In the genomic region with DNA sequence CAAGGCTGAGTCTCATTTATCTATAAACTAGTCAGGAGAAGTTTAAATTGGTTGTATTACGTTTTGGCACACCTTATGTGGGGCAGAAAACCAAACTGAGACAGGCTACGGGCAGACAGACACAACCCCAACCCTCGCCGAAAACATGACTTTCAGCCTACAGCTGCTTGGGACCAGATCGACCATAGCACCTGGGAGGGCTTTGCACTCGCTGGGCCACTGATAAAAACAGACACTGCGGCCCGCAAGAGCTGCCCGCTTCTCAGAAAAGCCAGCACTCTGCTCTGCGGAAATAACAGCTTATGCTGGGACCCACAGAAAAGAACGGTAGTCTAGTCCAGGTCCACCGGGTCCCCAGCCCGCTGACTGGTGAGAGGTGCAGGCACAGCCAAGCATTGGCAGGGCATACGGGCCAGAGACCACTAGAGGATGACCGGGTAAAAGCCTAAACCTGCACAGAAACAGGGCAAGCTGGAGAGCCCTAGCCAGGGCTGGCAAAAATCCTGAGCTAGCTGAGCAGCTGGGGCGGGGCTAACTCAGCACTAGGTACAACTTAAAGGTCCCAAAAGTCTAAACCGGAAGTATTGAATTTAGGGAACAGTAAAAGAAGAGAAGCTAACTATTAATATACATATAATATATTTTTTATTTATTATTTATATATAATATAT, we compare ENCODE assay signal across 13 mouse cellular contexts. TPM values are rescaled to one million over a fixed set of nuclear protein-coding genes. Genes with fewer than 3 reads are reported as not detected.
DNase-seq lines count a peak whose midpoint lies in the region; ATAC-seq and TF ChIP-seq lines count a peak whose summit lies in the region.
"Had no signal": no experiment of that assay in that cellular context is flagged by ENCODE, and none has a peak within 500 bp of the region (broad histone marks: within the 10 kb centered on the region; RNA-seq: fewer than 3 reads in every experiment).

No protein-coding gene starts in this region.

- no peak for DNase-seq in heart, postnatal 0 days (ENCODE audit: low spot score)
- no peak for DNase-seq in heart, adult 2 months
- DNase-seq in G1E (ENCODE audit: low spot score) = peak; percentile 17
- no peak for DNase-seq in lung, postnatal 4 days
- no peak for DNase-seq in right cerebral cortex, postnatal 4 days
- no peak for DNase-seq in cerebellum, adult 2 months
- DNase-seq: left cerebral cortex, postnatal 4 days; thymus, postnatal 4 days had no signal

- no peak for TF ChIP-seq EP300 in heart, postnatal 0 days (IDR thresholded peaks at IDR 0.05; ENCODE audit: low read depth)
- TF ChIP-seq EP300 in heart, adult 2 months (IDR thresholded peaks at IDR 0.05; ENCODE audit: insufficient read depth, low read depth, low read length) = no peak

- H3K4me3 ChIP-seq in heart, postnatal 0 days (ENCODE audit: low read depth, low read length) = no peak overlapping the region
- no peak overlapping the region for H3K4me3 ChIP-seq in heart, adult 2 months
- no peak overlapping the region; the same call in 1 of the 2 replicates for H3K4me3 ChIP-seq in G1E (ENCODE audit: low read depth, low read length)
- peak overlapping the region; percentile 10; the same call in 1 of the 2 replicates for H3K4me3 ChIP-seq in liver, embryonic 16.5 days (ENCODE audit: low read depth, low read length)
- no peak overlapping the region for H3K4me3 ChIP-seq in cerebellum, adult 2 months (replicated peaks; ENCODE audit: insufficient read depth, low read depth, low read length)
- H3K4me3 ChIP-seq: embryonic facial prominence, embryonic 13.5 days had no signal

- 41% methylated on average over 17 of the region's 17 CpGs for WGBS in heart, postnatal 0 days
- 46% methylated on average over 17 of the region's 17 CpGs for whole genome bisulfite sequencing in heart, adult 2 months
- WGBS in liver, embryonic 16.5 days (ENCODE audit: insufficient replicate concordance) = 29% methylated on average over 17 of the region's 17 CpGs
- 34% methylated on average over 17 of the region's 17 CpGs for WGBS in cerebellum, adult 2 months

- no peaks in the 10 kb centered on the region for H3K4me1 ChIP-seq in heart, postnatal 0 days (ENCODE audit: control insufficient read depth, insufficient read depth)
- no peaks in the 10 kb centered on the region for H3K4me1 ChIP-seq in heart, adult 2 months (ENCODE audit: control insufficient read depth, insufficient read depth, low read length)
- 0 out of 2 replicates have a peak, but pooled peaks cover 4% of the 10 kb centered on the region for H3K4me1 ChIP-seq in G1E (ENCODE audit: insufficient read depth, low read depth, low read length)
- no peaks in the 10 kb centered on the region; the same call in none of the 2 replicates for H3K4me1 ChIP-seq in liver, embryonic 16.5 days (ENCODE audit: control insufficient read depth, low read depth, low read length)
- no peaks in the 10 kb centered on the region for H3K4me1 ChIP-seq in cerebellum, adult 2 months (ENCODE audit: control insufficient read depth, insufficient read depth, low read length)
- H3K4me1 ChIP-seq: embryonic facial prominence, embryonic 13.5 days had no signal

- no peak for TF ChIP-seq POLR2A in heart, adult 2 months (IDR thresholded peaks at IDR 0.05; ENCODE audit: insufficient read depth, low read depth, low read length)
- TF ChIP-seq POLR2A in cerebellum, adult 2 months (IDR thresholded peaks at IDR 0.05; ENCODE audit: borderline replicate concordance, insufficient read depth, low read length) = no peak

- H3K4me2 ChIP-seq in heart, postnatal 0 days (ENCODE audit: low read depth, low read length) = peak overlapping the region; percentile 29; the same call in 1 of the 2 replicates
- peak overlapping the region; percentile 26; the same call in 1 of the 2 replicates for H3K4me2 ChIP-seq in liver, embryonic 16.5 days (ENCODE audit: low read depth, low read length)
- H3K4me2 ChIP-seq: embryonic facial prominence, embryonic 13.5 days had no signal

- no peak for TF ChIP-seq CTCF in heart, postnatal 0 days (IDR thresholded peaks at IDR 0.05; ENCODE audit: low read depth)
- no peak for TF ChIP-seq CTCF in heart, adult 2 months (IDR thresholded peaks at IDR 0.05)
- TF ChIP-seq CTCF in G1E (IDR thresholded peaks at IDR 0.05; ENCODE audit: low read depth, low read length) = no peak
- TF ChIP-seq CTCF in cerebellum, adult 2 months (IDR thresholded peaks at IDR 0.05; ENCODE audit: borderline replicate concordance, insufficient read depth, low read depth, low read length) = no peak

- no peaks in the 10 kb centered on the region for H3K79me2 ChIP-seq in heart, adult 2 months (replicated peaks; ENCODE audit: control insufficient read depth, insufficient read depth, low read length)

- no peaks in the 10 kb centered on the region for H3K27me3 ChIP-seq in heart, postnatal 0 days (ENCODE audit: control insufficient read depth, insufficient read depth, low read length)
- no peaks in the 10 kb centered on the region; the same call in 1 of the 2 replicates for H3K27me3 ChIP-seq in heart, adult 2 months (ENCODE audit: control insufficient read depth, insufficient read depth, low read length)
- H3K27me3 ChIP-seq in G1E (ENCODE audit: insufficient read depth, low read length) = peaks cover 28% of the 10 kb centered on the region
- H3K27me3 ChIP-seq in liver, embryonic 16.5 days (ENCODE audit: control insufficient read depth, insufficient read depth, low read depth, low read length) = no peaks in the 10 kb centered on the region
- H3K27me3 ChIP-seq in cerebellum, adult 2 months (ENCODE audit: control insufficient read depth, insufficient read depth, low read length) = no peaks in the 10 kb centered on the region
- H3K27me3 ChIP-seq: embryonic facial prominence, embryonic 13.5 days; Patski had no signal

- no peak for ATAC-seq in heart, postnatal 0 days (ENCODE audit: insufficient read depth, low read depth)
- no peak; the same call in 1 of the 2 replicates for ATAC-seq in G1E (ENCODE audit: extremely low read depth, insufficient number of reproducible peaks, low FRiP score, poor library complexity, severe bottlenecking)
- 0 out of 2 replicates have a peak, but pooled peaks have one; percentile 56 for ATAC-seq in erythroblast, adult 5-6 weeks (replicated peaks; ENCODE audit: low FRiP score, poor library complexity, severe bottlenecking)
- peak; percentile 45; the same call in 1 of the 2 replicates for ATAC-seq in liver, embryonic 16.5 days (ENCODE audit: low read depth)
- ATAC-seq: intestine, embryonic 16.5 days; Patski had no signal

- no peak overlapping the region for H3K27ac ChIP-seq in heart, postnatal 0 days (ENCODE audit: low read depth)
- H3K27ac ChIP-seq in heart, adult 2 months = no peak overlapping the region
- no peak overlapping the region for H3K27ac ChIP-seq in liver, embryonic 16.5 days (ENCODE audit: low read length)
- no peak overlapping the region for H3K27ac ChIP-seq in cerebellum, adult 2 months (ENCODE audit: insufficient read depth, low read length)
- H3K27ac ChIP-seq: embryonic facial prominence, embryonic 13.5 days had no signal

- H3K9ac ChIP-seq in heart, postnatal 0 days (replicated peaks; ENCODE audit: low read depth, low read length) = no peak overlapping the region
- no peak overlapping the region for H3K9ac ChIP-seq in heart, adult 2 months (ENCODE audit: low read depth, low read length)
- H3K9ac ChIP-seq in liver, embryonic 16.5 days (ENCODE audit: low read depth, low read length) = no peak overlapping the region
- H3K9ac ChIP-seq: embryonic facial prominence, embryonic 13.5 days had no signal

- H3K36me3 ChIP-seq in heart, postnatal 0 days (replicated peaks; ENCODE audit: control insufficient read depth, insufficient read depth, low read length) = no peaks in the 10 kb centered on the region
- no peaks in the 10 kb centered on the region for H3K36me3 ChIP-seq in heart, adult 2 months (ENCODE audit: control insufficient read depth, insufficient read depth, low read length)
- H3K36me3 ChIP-seq in G1E (replicated peaks) = no peaks in the 10 kb centered on the region
- no peaks in the 10 kb centered on the region for H3K36me3 ChIP-seq in liver, embryonic 16.5 days (ENCODE audit: control insufficient read depth, insufficient read depth)
- H3K36me3 ChIP-seq: embryonic facial prominence, embryonic 13.5 days had no signal

- intact Hi-C loops in heart, adult 2 months (cut with DNase I) = no loop called here

- H3K9me3 ChIP-seq in heart, postnatal 0 days (replicated peaks; ENCODE audit: control insufficient read depth, low read length) = no peaks in the 10 kb centered on the region
- no peaks in the 10 kb centered on the region for H3K9me3 ChIP-seq in G1E (replicated peaks)
- no peaks in the 10 kb centered on the region for H3K9me3 ChIP-seq in liver, embryonic 16.5 days (replicated peaks; ENCODE audit: control insufficient read depth, low read length)

RNA-seq across cellular contexts. Expression of a gene that starts 12.0 kb away (rescaled TPM):
- 71.7 and 85.6 TPM in 2 replicates for total RNA-seq in heart, postnatal 0 days (2014; rRNA removed; ENCODE audit: low replicate concordance)
- 44.9 and 45.0 TPM in 2 replicates for polyA plus RNA-seq in heart, postnatal 0 days (2015; fragmentation: Nextera tagmentation; extraction: Ambion mirVana)
- 10 to 100 TPM; 63.0 to 77.4 TPM for total RNA-seq in heart, adult 2 months (2021)
- 76.7 and 93.6 TPM in 2 replicates for polyA plus RNA-seq in heart, adult 2 months (2012; rRNA removed)
- total RNA-seq in G1E (2014; fragmentation: Nextera tagmentation) (26.7 and 38.1 TPM in 2 replicates), G1E (2017) (80.5 and 91.1 TPM in 2 replicates)
- 90.4 and 112 TPM in 2 replicates for polyA plus RNA-seq in G1E (2012)
- 8.8 and 9.0 TPM in 2 replicates for total RNA-seq in erythroblast, adult 5-6 weeks (2015; ENCODE audit: low replicate concordance)
- 9.9 and 14.5 TPM in 2 replicates for total RNA-seq in erythroblast, adult 5-6 weeks (2017; ENCODE audit: low replicate concordance)
- polyA plus RNA-seq in liver, embryonic 16.5 days (2015; fragmentation: Nextera tagmentation; extraction: Ambion mirVana) = 46.9 and 53.1 TPM in 2 replicates
- polyA plus RNA-seq in cerebellum, adult 2 months (2012; rRNA removed) = 86.2 and 98.1 TPM in 2 replicates

RNA-seq across cellular contexts. Expression of a gene that starts 25.4 kb away (rescaled TPM):
- 6.7 and 11.6 TPM in 2 replicates for total RNA-seq in heart, postnatal 0 days (2014; rRNA removed; ENCODE audit: low replicate concordance)
- polyA plus RNA-seq in heart, postnatal 0 days (2015; fragmentation: Nextera tagmentation; extraction: Ambion mirVana) = 37.8 and 40.0 TPM in 2 replicates
- total RNA-seq in heart, adult 2 months (2021) = 10 to 100 TPM; 18.2 to 23.9 TPM
- 23.0 and 27.6 TPM in 2 replicates for polyA plus RNA-seq in heart, adult 2 months (2012; rRNA removed)
- total RNA-seq in G1E (2014; fragmentation: Nextera tagmentation) (21.1 and 29.4 TPM in 2 replicates), G1E (2017) (6.3 and 6.7 TPM in 2 replicates)
- polyA plus RNA-seq in G1E (2012) = 9.8 and 15.5 TPM in 2 replicates
- total RNA-seq in erythroblast, adult 5-6 weeks (2015; ENCODE audit: low replicate concordance) = 9.6 and 9.8 TPM in 2 replicates
- 0.28 and 5.1 TPM in 2 replicates for total RNA-seq in erythroblast, adult 5-6 weeks (2017; ENCODE audit: low replicate concordance)
- polyA plus RNA-seq in liver, embryonic 16.5 days (2015; fragmentation: Nextera tagmentation; extraction: Ambion mirVana) = 7.8 and 10.5 TPM in 2 replicates
- 58.1 and 62.4 TPM in 2 replicates for polyA plus RNA-seq in cerebellum, adult 2 months (2012; rRNA removed)

Comparison
In these comparisons a context has a peak if more than half of its experiments do, and no peak if none do; other contexts are left out.
1. ATAC-seq: peak in erythroblast, adult 5-6 weeks (single experiment) and liver, embryonic 16.5 days (single experiment); none in heart, postnatal 0 days (single experiment) and G1E (single experiment).